Mouse (Mus musculus) hindbrain, embryonic 13.5 days (tissue): ENCODE measurements around the gene Igsf8. TPM values are rescaled to one million over a fixed set of nuclear protein-coding genes. Genes with fewer than 3 reads are reported as not detected.
A peak's percentile ranks its signal among the peaks of the same experiment; 100 is the strongest.

ENCODE experiments used
- ATAC-seq: fragments of 200-750 bp; cut with Nextera tagmentation; 2 replicates; pipeline ENCODE4 v1.8.0; 2017; ENCODE audit warnings: moderate TSS enrichment; ENCODE audit not compliant: low FRiP score
- H3K27ac ChIP-seq: fragments of 300-500 bp; sonication (generic); 2 replicates; pipeline ENCODE4 v1.5.1; 2015; ENCODE audit warnings: inconsistent platforms, mild to moderate bottlenecking, moderate library complexity
- H3K27me3 ChIP-seq: fragments of 300-500 bp; sonication (generic); 2 replicates; pipeline ENCODE4 v1.6.1; 2015; ENCODE audit warnings: mild to moderate bottlenecking, inconsistent platforms
- H3K36me3 ChIP-seq: fragments of 300-500 bp; sonication (generic); 2 replicates; pipeline ENCODE4 v1.6.1; 2015; ENCODE audit warnings: mild to moderate bottlenecking, inconsistent platforms
- H3K4me1 ChIP-seq: fragments of 300-500 bp; sonication (generic); replicated peaks from 2 replicates; pipeline ENCODE4 v1.6.1; 2015; ENCODE audit warnings: inconsistent platforms
- H3K4me2 ChIP-seq: fragments of 300-500 bp; sonication (generic); 2 replicates; pipeline ENCODE4 v1.6.1; 2015; ENCODE audit warnings: inconsistent platforms, mild to moderate bottlenecking, moderate library complexity
- H3K4me3 ChIP-seq: fragments of 300-500 bp; sonication (generic); 2 replicates; pipeline ENCODE4 v1.5.1; 2015; ENCODE audit warnings: mild to moderate bottlenecking, inconsistent platforms
- H3K9ac ChIP-seq: fragments of 300-500 bp; sonication (generic); 2 replicates; pipeline ENCODE4 v1.6.1; 2015; ENCODE audit warnings: mild to moderate bottlenecking, inconsistent platforms
- H3K9me3 ChIP-seq: fragments of 300-500 bp; sonication (generic); 2 replicates; pipeline ENCODE4 v1.6.1; 2016; ENCODE audit warnings: inconsistent platforms
- WGBS: fragments of 180-500 bp; shearing (Covaris S2); methylation state at CpG from one replicate; pipeline ENCODE4 v1.1.7; 2015; 5-methylcytosine and 5-hydroxymethylcytosine counted together
- polyA plus RNA-seq: library from polyadenylated mRNA; unstranded; fragments of >200 nt; fragmentation: Nextera tagmentation; extraction: Ambion mirVana; gene quantifications from 2 replicates; pipeline ENCODE4 v1.2.1, GENCODE M21; 2015

Igsf8 gene
- polyA plus RNA-seq, 1 experiment from 2014 or later = 112 TPM

GRCm38 (mm10) chr1:172307936-172308335 is 46.5 kb downstream of the Igsf8 start:
- no peak overlapping the region for H3K4me3 ChIP-seq
- no peaks in the 10 kb centered on the region for H3K27me3 ChIP-seq
- no peak overlapping the region for H3K4me2 ChIP-seq
- no peak for ATAC-seq
- H3K27ac ChIP-seq = peak overlapping the region; percentile 58
- no peaks in the 10 kb centered on the region for H3K36me3 ChIP-seq
- H3K9ac ChIP-seq = no peak overlapping the region
- H3K9me3 ChIP-seq = no peaks in the 10 kb centered on the region
- H3K4me1 ChIP-seq = peaks cover 51% of the 10 kb centered on the region
- WGBS = 51% methylated on average over 10 of the region's 10 CpGs

- peaks cover 51% of the 10 kb centered on the region for H3K4me1 ChIP-seq
- peak overlapping the region; percentile 58 for H3K27ac ChIP-seq
- WGBS = 100% methylated on average over 1 of the region's 1 CpGs
- ATAC-seq = no peak
- H3K36me3 ChIP-seq = no peaks in the 10 kb centered on the region
- no peaks in the 10 kb centered on the region for H3K9me3 ChIP-seq
- no peak overlapping the region for H3K4me3 ChIP-seq
- H3K4me2 ChIP-seq = no peak overlapping the region
- no peaks in the 10 kb centered on the region for H3K27me3 ChIP-seq
- H3K9ac ChIP-seq = no peak overlapping the region
Measured at GRCm38 (mm10) chr1:172308409-172308808, 47.0 kb downstream of the Igsf8 start.

- H3K27me3 ChIP-seq = no peaks in the 10 kb centered on the region
- peak overlapping the region; percentile 66 for H3K4me2 ChIP-seq
- H3K9me3 ChIP-seq = no peaks in the 10 kb centered on the region
- H3K36me3 ChIP-seq = no peaks in the 10 kb centered on the region
- H3K27ac ChIP-seq = peak overlapping the region; percentile 78
- ATAC-seq = peak; percentile 71
- peaks cover 66% of the 10 kb centered on the region for H3K4me1 ChIP-seq
- peak overlapping the region; percentile 31 for H3K4me3 ChIP-seq
- H3K9ac ChIP-seq = peak overlapping the region; percentile 65
- WGBS = 2% methylated on average over 14 of the region's 14 CpGs
Measured at GRCm38 (mm10) chr1:172309699-172310398, 48.4 kb downstream of the Igsf8 start.

GRCm38 (mm10) chr1:172311248-172311906 is 49.9 kb downstream of the Igsf8 start:
- Histone ChIP-seq H3K9me3 (no peaks in the 10 kb centered on the region), H3K4me3 (peak overlapping the region; percentile 65), H3K36me3 (no peaks in the 10 kb centered on the region), H3K9ac (peak overlapping the region; percentile 79), H3K4me2 (peak overlapping the region; percentile 76), H3K4me1 (peaks cover 81% of the 10 kb centered on the region), H3K27me3 (no peaks in the 10 kb centered on the region), H3K27ac (peak overlapping the region; percentile 85)
- no peak for ATAC-seq
- 9% methylated on average over 23 of the region's 23 CpGs for WGBS

GRCm38 (mm10) chr1:172311921-172312767 is 50.7 kb downstream of the Igsf8 start:
- H3K9ac ChIP-seq = peak overlapping the region; percentile 79
- H3K4me3 ChIP-seq = peak overlapping the region; percentile 65
- H3K9me3 ChIP-seq = no peaks in the 10 kb centered on the region
- peaks cover 84% of the 10 kb centered on the region for H3K4me1 ChIP-seq
- ATAC-seq = peak; percentile 55
- H3K4me2 ChIP-seq = peak overlapping the region; percentile 76
- peak overlapping the region; percentile 85 for H3K27ac ChIP-seq
- H3K36me3 ChIP-seq = no peaks in the 10 kb centered on the region
- 1% methylated on average over 28 of the region's 55 CpGs for WGBS
- no peaks in the 10 kb centered on the region for H3K27me3 ChIP-seq

- no peak for ATAC-seq
- no peaks in the 10 kb centered on the region for H3K9me3 ChIP-seq
- peak overlapping the region; percentile 85 for H3K27ac ChIP-seq
- 6% methylated on average over 16 of the region's 16 CpGs for WGBS
- peaks cover 87% of the 10 kb centered on the region for H3K4me1 ChIP-seq
- peak overlapping the region; percentile 79 for H3K9ac ChIP-seq
- peak overlapping the region; percentile 65 for H3K4me3 ChIP-seq
- H3K4me2 ChIP-seq = peak overlapping the region; percentile 76
- peaks cover 4% of the 10 kb centered on the region; the same call in 1 of the 2 replicates for H3K36me3 ChIP-seq
- no peaks in the 10 kb centered on the region for H3K27me3 ChIP-seq
Measured at GRCm38 (mm10) chr1:172312768-172313561, 51.5 kb downstream of the Igsf8 start.

- Histone ChIP-seq H3K27ac (peak overlapping the region; percentile 85), H3K27me3 (no peaks in the 10 kb centered on the region), H3K4me2 (peak overlapping the region; percentile 76), H3K9me3 (no peaks in the 10 kb centered on the region), H3K9ac (peak overlapping the region; percentile 79; the same call in 1 of the 2 replicates), H3K36me3 (peaks cover 12% of the 10 kb centered on the region; the same call in 1 of the 2 replicates), H3K4me1 (peaks cover 90% of the 10 kb centered on the region), H3K4me3 (peak overlapping the region; percentile 65)
- no peak for ATAC-seq
- WGBS = 58% methylated on average over 10 of the region's 10 CpGs
Measured at GRCm38 (mm10) chr1:172313613-172314411, 52.4 kb downstream of the Igsf8 start.

- peak overlapping the region; percentile 31 for H3K4me2 ChIP-seq
- peak; percentile 14; the same call in 1 of the 2 replicates for ATAC-seq
- peaks cover 88% of the 10 kb centered on the region for H3K4me1 ChIP-seq
- 25% methylated on average over 3 of the region's 3 CpGs for WGBS
- no peaks in the 10 kb centered on the region for H3K9me3 ChIP-seq
- peak overlapping the region; percentile 46; the same call in 1 of the 2 replicates for H3K9ac ChIP-seq
- H3K36me3 ChIP-seq = peaks cover 16% of the 10 kb centered on the region; the same call in 1 of the 2 replicates
- H3K27me3 ChIP-seq = no peaks in the 10 kb centered on the region
- peak overlapping the region; percentile 85 for H3K27ac ChIP-seq
- no peak overlapping the region for H3K4me3 ChIP-seq
Measured at GRCm38 (mm10) chr1:172314911-172315310, 53.5 kb downstream of the Igsf8 start.

GRCm38 (mm10) chr1:172317431-172317830 is 56.0 kb downstream of the Igsf8 start:
- no peak for ATAC-seq
- Histone ChIP-seq H3K27ac (peak overlapping the region; percentile 74), H3K9me3 (no peaks in the 10 kb centered on the region), H3K27me3 (no peaks in the 10 kb centered on the region), H3K9ac (no peak overlapping the region; the same call in 1 of the 2 replicates), H3K4me1 (peaks cover 83% of the 10 kb centered on the region), H3K36me3 (peaks cover 22% of the 10 kb centered on the region; the same call in 1 of the 2 replicates), H3K4me2 (no peak overlapping the region), H3K4me3 (no peak overlapping the region)
- 49% methylated on average over 18 of the region's 18 CpGs for WGBS

- 41% methylated on average over 15 of the region's 15 CpGs for WGBS
- Histone ChIP-seq H3K4me1 (peaks cover 83% of the 10 kb centered on the region), H3K4me2 (no peak overlapping the region), H3K4me3 (no peak overlapping the region), H3K27me3 (no peaks in the 10 kb centered on the region), H3K27ac (peak overlapping the region; percentile 74), H3K36me3 (peaks cover 22% of the 10 kb centered on the region; the same call in 1 of the 2 replicates), H3K9ac (peak overlapping the region; percentile 4; the same call in 1 of the 2 replicates), H3K9me3 (no peaks in the 10 kb centered on the region)
- ATAC-seq = no peak
Measured at GRCm38 (mm10) chr1:172317946-172318345, 56.5 kb downstream of the Igsf8 start.
